Mouse (Mus musculus) right cerebral cortex, postnatal 36 days (tissue): ENCODE data around the gene Zswim1.

Experiments
- DNase-seq, 2 experiments: peaks; one replicate each; pipeline ENCODE4 v3.0.0; 2022; ENCODE audit warnings: low spot score in 2 of 2, mixed read lengths in 1 of 2

Zswim1 gene

GRCm38 (mm10) chr2:164822636-164823165 is at the start of gene Zswim1:
Zswim1 (plus strand) TSS chr2:164822686.
- peak; percentile 99 for DNase-seq

- no peak for DNase-seq
These were observed 49.1 kb upstream of the Zswim1 start for GRCm38 (mm10) chr2:164773229-164773988.

- no peak for DNase-seq
These were observed 48.5 kb upstream of the Zswim1 start for GRCm38 (mm10) chr2:164773989-164774364.

- no peak for DNase-seq
These were observed 46.4 kb upstream of the Zswim1 start for GRCm38 (mm10) chr2:164776130-164776529.

GRCm38 (mm10) chr2:164776801-164777200 is 45.7 kb upstream of the Zswim1 start:
- DNase-seq, result no peak

GRCm38 (mm10) chr2:164777246-164778014 is 45.1 kb upstream of the Zswim1 start:
- DNase-seq, result no peak

- no peak for DNase-seq
These were observed 44.5 kb upstream of the Zswim1 start for GRCm38 (mm10) chr2:164778015-164778287.

GRCm38 (mm10) chr2:164778809-164779208 is 43.7 kb upstream of the Zswim1 start:
- no peak for DNase-seq

GRCm38 (mm10) chr2:164779481-164780086 is 42.9 kb upstream of the Zswim1 start, which contains the start of gene Tnnc2:
Tnnc2 (minus strand) TSS chr2:164779967.
- no peak for DNase-seq

- no peak for DNase-seq
These were observed 40.6 kb upstream of the Zswim1 start for GRCm38 (mm10) chr2:164781876-164782275.

- no peak for DNase-seq
These were observed 38.4 kb upstream of the Zswim1 start for GRCm38 (mm10) chr2:164783926-164784581.

GRCm38 (mm10) chr2:164784869-164785420 is 37.5 kb upstream of the Zswim1 start:
- no peak for DNase-seq

GRCm38 (mm10) chr2:164785481-164786387 is 36.8 kb upstream of the Zswim1 start, which contains the start of gene Snx21:
Snx21 (plus strand) TSS chr2:164785823.
- peak; percentile 82 to 85 for DNase-seq

- no peak for DNase-seq
These were observed 36.0 kb upstream of the Zswim1 start for GRCm38 (mm10) chr2:164786388-164786885.

- DNase-seq, result no peak
These were observed 35.5 kb upstream of the Zswim1 start for GRCm38 (mm10) chr2:164787032-164787431.

- no peak for DNase-seq
These were observed 34.7 kb upstream of the Zswim1 start for GRCm38 (mm10) chr2:164787779-164788178.

- no peak for DNase-seq
These were observed 34.1 kb upstream of the Zswim1 start for GRCm38 (mm10) chr2:164788411-164788810.

GRCm38 (mm10) chr2:164790451-164790850 is 32.0 kb upstream of the Zswim1 start:
- DNase-seq, result no peak

GRCm38 (mm10) chr2:164791841-164792261 is 30.6 kb upstream of the Zswim1 start:
- DNase-seq, result no peak
